Mouse (Mus musculus) thymus, adult 2 months (tissue): Measurements from ENCODE around the gene Dbndd1.

ENCODE experiments used
- CTCF ChIP-seq: fragments of 200-500 bp; IDR thresholded peaks from 2 replicates; pipeline ENCODE4 v1.5.1; 2012; ENCODE audit warnings: mild to moderate bottlenecking, control low read depth, low read length, moderate library complexity, borderline replicate concordance; ENCODE audit not compliant: control insufficient read depth, poor library complexity, insufficient read depth; ENCODE audit errors: extremely low read depth
- POLR2A ChIP-seq: fragments of 200-500 bp; IDR thresholded peaks from 2 replicates; pipeline ENCODE4 v1.6.1; 2012; ENCODE audit warnings: mild to moderate bottlenecking, low read length, control low read depth, moderate library complexity; ENCODE audit not compliant: control insufficient read depth, poor library complexity, insufficient read depth; ENCODE audit errors: extremely low read depth

DNA sequence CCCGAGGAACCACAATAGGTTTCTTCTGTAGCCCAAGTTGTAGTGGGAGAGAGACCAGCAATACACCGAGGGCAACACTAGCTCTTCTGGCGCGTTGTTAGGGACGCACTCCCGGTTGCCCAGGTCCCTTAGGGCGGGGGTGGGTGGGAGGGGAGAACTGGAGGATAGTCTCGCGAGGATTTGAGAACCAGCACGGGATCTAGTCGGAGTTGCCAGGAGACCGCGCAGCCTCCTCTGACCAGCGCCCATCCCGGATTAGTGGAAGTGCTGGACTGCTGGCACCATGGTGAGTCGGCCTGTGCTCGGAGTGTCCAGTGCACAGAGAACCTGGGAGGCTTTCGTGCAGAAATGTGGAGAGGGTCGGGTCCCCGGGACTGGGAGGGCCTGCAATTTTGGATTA, 3.4 kb upstream of the Dbndd1 start, which contains the start of gene Gas8:
- TF ChIP-seq POLR2A: no peak
- no peak for TF ChIP-seq CTCF
